Mouse (Mus musculus) urinary bladder, postnatal 10 days (tissue): ENCODE data around the gene Gm11397.
"Not testable (repeated sequence)": the region's sequence is repeated elsewhere in the genome, so short reads cannot be mapped to it uniquely, and the experiment has no call there.

Source experiments
- DNase-seq: peaks from one replicate; pipeline ENCODE4 v3.0.0; 2022; ENCODE audit warnings: low spot score

Gene Gm11397

DNA sequence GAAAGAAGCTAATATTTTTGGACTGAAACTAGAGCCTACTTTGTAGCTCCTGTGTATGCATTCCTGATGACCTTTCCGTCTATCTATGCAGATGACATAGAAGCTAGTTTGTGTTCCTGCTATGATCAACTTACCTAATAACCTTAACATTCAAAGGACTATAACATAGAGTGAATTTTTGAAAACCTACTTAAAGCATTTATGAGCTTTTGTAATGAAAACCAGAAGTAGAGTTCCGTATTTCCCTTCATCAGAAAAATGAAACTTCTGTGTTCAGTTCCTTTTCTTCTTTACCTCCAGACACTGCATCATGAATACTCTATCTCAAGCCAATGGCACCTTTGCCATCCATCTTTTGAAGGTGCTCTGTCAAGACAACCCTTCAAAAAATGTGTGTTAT lies at the start of gene Gm11397:
Gene Gm11397 (plus strand): TSS at position 301 of the 400 bp plus-strand sequence.
- not testable (repeated sequence) for DNase-seq

DNA sequence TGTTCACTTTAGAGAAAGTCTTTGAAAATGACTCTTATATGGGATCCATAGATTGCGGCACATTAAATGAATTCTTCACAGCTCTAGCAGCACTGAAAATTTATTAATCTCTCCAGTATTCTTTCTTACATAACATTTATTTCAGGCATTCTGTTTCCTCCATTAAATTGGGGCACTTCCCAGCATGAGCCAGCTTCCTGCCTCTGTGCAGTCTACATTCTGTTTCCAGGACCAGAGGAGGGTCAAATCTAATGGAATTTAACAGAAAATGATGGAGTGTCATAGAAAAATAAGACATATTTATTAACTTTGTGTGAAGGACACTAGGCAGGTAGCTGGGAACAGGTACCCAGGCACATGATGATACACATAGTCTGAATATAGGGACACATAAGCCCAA lies 38.9 kb upstream of the Gm11397 start:
- not testable (repeated sequence) for DNase-seq

DNA sequence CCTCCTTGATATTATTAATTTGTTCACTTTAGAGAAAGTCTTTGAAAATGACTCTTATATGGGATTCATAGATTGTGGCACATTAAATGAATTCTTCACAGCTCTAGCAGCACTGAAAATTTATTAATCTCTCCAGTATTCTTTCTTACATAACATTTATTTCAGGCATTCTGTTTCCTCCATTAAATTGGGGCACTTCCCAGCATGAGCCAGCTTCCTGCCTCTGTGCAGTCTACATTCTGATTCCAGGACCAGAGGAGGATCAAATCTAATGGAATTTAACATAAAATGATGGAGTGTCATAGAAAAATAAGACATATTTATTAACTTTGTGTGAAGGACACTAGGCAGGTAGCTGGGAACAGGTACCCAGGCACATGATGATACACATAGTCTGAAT lies 37.2 kb downstream of the Gm11397 start:
- not testable (repeated sequence) for DNase-seq
